Comparison of ENCODE assay signal across 9 mouse cellular contexts in the genomic region with DNA sequence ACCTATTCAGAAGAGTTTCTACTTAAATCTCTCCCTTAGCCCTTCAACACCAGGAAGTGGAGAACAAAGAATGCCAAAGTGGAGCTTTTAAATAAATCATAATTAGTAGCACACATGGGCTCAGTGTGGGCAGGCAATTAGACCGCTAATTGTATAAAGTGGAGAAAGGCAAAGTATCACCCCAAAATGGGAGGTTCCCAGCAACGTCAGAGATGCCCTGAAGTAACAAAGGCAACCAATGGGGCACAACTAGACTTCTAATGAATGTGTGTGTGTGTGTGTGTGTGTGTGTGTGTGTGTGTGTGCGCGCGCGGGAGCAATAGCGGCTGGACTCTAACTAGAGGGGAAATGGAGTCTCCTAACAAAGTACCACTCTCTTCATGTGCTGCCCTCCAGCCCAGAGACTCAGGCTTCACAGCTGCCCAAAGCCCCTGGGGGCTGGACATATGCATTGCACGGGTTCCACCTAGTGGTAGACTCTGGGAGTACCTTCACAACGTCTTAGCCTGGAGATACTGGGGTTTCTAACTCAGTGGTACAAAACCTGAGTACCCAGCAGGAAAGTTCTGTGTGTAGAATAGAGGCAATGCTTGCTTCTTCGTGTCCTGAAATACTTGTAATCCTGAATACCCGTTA.
DNase-seq lines count a peak whose midpoint lies in the region; ATAC-seq and TF ChIP-seq lines count a peak whose summit lies in the region.
"Had no signal": no experiment of that assay in that cellular context is flagged by ENCODE, and none has a peak within 500 bp of the region (broad histone marks: within the 10 kb centered on the region; RNA-seq: fewer than 3 reads in every experiment).

No protein-coding gene starts in this region.

- DNase-seq in liver, adult 2 months (ENCODE audit: extremely low read depth, low read depth, low spot score), result peak; percentile 17
- peak; percentile 63 to 84 for DNase-seq in cerebellum, postnatal 4 days (ENCODE audit: low spot score in 2 of 2)
- peak; percentile 81 to 83 for DNase-seq in frontal cortex, postnatal 36 days (ENCODE audit: low spot score in 2 of 2)
- peak; percentile 57 for DNase-seq in kidney, adult 18-20 months
- DNase-seq in left cerebral cortex, postnatal 36 days (ENCODE audit: low spot score in 2 of 2), result peak; percentile 65 to 75
- peak; percentile 96 for DNase-seq in midbrain, postnatal 0 days (ENCODE audit: low spot score)
- DNase-seq in thymus, postnatal 25 days, result peak; percentile 2

- no peak overlapping the region for H3K4me3 ChIP-seq in liver, adult 2 months (ENCODE audit: insufficient read depth, low read depth, low read length)
- H3K4me3 ChIP-seq in liver, embryonic 12.5 days, result no peak overlapping the region
- no peak overlapping the region for H3K4me3 ChIP-seq in midbrain, postnatal 0 days (ENCODE audit: low read depth, low read length)

- peak; percentile 78 for TF ChIP-seq CTCF in liver, adult 2 months (IDR thresholded peaks at IDR 0.05; ENCODE audit: low read depth, low read length)
- TF ChIP-seq CTCF in midbrain, postnatal 0 days (IDR thresholded peaks at IDR 0.05), result peak; percentile 95

- no peak for ATAC-seq in liver, embryonic 12.5 days
- peak; percentile 73; the same call in 1 of the 2 replicates for ATAC-seq in midbrain, postnatal 0 days (ENCODE audit: low FRiP score)

- H3K4me1 ChIP-seq in liver, adult 2 months (ENCODE audit: control insufficient read depth, insufficient read depth, low read length), result no peaks in the 10 kb centered on the region
- no peaks in the 10 kb centered on the region for H3K4me1 ChIP-seq in liver, embryonic 12.5 days
- H3K4me1 ChIP-seq in midbrain, postnatal 0 days (ENCODE audit: insufficient read depth, low read length), result no peaks in the 10 kb centered on the region

- H3K9ac ChIP-seq in liver, adult 2 months (ENCODE audit: low read depth, low read length), result no peak overlapping the region
- no peak overlapping the region for H3K9ac ChIP-seq in liver, embryonic 12.5 days
- H3K9ac ChIP-seq in midbrain, postnatal 0 days (replicated peaks; ENCODE audit: low read length, poor library complexity, severe bottlenecking), result no peak overlapping the region

- H3K36me3 ChIP-seq in liver, adult 2 months (ENCODE audit: control insufficient read depth, insufficient read depth, low read length), result no peaks in the 10 kb centered on the region
- H3K36me3 ChIP-seq in liver, embryonic 12.5 days, result no peaks in the 10 kb centered on the region
- no peaks in the 10 kb centered on the region for H3K36me3 ChIP-seq in midbrain, postnatal 0 days (ENCODE audit: insufficient read depth, low read length)
- H3K36me3 ChIP-seq: G1E had no signal

- intact Hi-C loops in left cerebral cortex, postnatal 36 days (cut with DNase I), result loop anchor here (1.0 to 5.0 kb wide), 3 partner anchors 127 to 604 kb away; no protein-coding TSS in a partner anchor

- no peaks in the 10 kb centered on the region for H3K27me3 ChIP-seq in liver, adult 2 months (ENCODE audit: control insufficient read depth, insufficient read depth, low read length)
- H3K27me3 ChIP-seq in liver, embryonic 12.5 days (replicated peaks), result no peaks in the 10 kb centered on the region
- H3K27me3 ChIP-seq in midbrain, postnatal 0 days (ENCODE audit: insufficient read depth, low read length), result no peaks in the 10 kb centered on the region

- H3K27ac ChIP-seq in liver, adult 2 months (replicated peaks; ENCODE audit: insufficient read depth, low read depth, low read length), result no peak overlapping the region
- H3K27ac ChIP-seq in liver, embryonic 12.5 days, result no peak overlapping the region
- no peak overlapping the region for H3K27ac ChIP-seq in midbrain, postnatal 0 days (ENCODE audit: low read depth, low read length)

- 32% methylated on average over 11 of the region's 11 CpGs for WGBS in liver, adult 2 months
- 20% methylated on average over 11 of the region's 11 CpGs for WGBS in liver, embryonic 12.5 days (ENCODE audit: insufficient replicate concordance)
- 16% methylated on average over 11 of the region's 11 CpGs for WGBS in midbrain, postnatal 0 days

- H3K4me2 ChIP-seq in liver, embryonic 12.5 days, result no peak overlapping the region
- no peak overlapping the region for H3K4me2 ChIP-seq in midbrain, postnatal 0 days (ENCODE audit: low read depth, low read length, poor library complexity, severe bottlenecking)

- no peaks in the 10 kb centered on the region for H3K79me2 ChIP-seq in liver, adult 2 months (ENCODE audit: control insufficient read depth, insufficient read depth, low read length)

- H3K9me3 ChIP-seq in liver, embryonic 12.5 days (replicated peaks), result no peaks in the 10 kb centered on the region
- H3K9me3 ChIP-seq in midbrain, postnatal 0 days (ENCODE audit: low read length), result no peaks in the 10 kb centered on the region

- TF ChIP-seq POLR2A in liver, adult 2 months (IDR thresholded peaks at IDR 0.05; ENCODE audit: extremely low read depth, insufficient read depth, low read length), result no peak

Comparison
In these comparisons a context has a peak if more than half of its experiments do, and no peak if none do; other contexts are left out.
1. DNase-seq: peak in every context shown above with its lines; median percentile 96 in midbrain, postnatal 0 days; 82 in frontal cortex, postnatal 36 days; 74 in cerebellum, postnatal 4 days; 70 in left cerebral cortex, postnatal 36 days; 57 in kidney, adult 18-20 months; 17 in liver, adult 2 months; 2 in thymus, postnatal 25 days.